Mouse (Mus musculus) kidney, postnatal 0 days (tissue): ENCODE data around the gene Vcam1. TPM values are rescaled to one million over a fixed set of nuclear protein-coding genes. Genes with fewer than 3 reads are reported as not detected.

ENCODE experiments used
- ATAC-seq: fragments of 200-750 bp; cut with Nextera tagmentation; replicated peaks from 2 replicates; pipeline ENCODE4 v1.8.0; 2017; ENCODE audit warnings: low read depth, moderate number of reproducible peaks, moderate TSS enrichment, moderate library complexity; ENCODE audit not compliant: low FRiP score
- DNase-seq: peaks from one replicate; pipeline ENCODE4 v3.0.0-alpha.2; 2016; ENCODE audit warnings: low spot score
- H3K27ac ChIP-seq: fragments of 300-500 bp; sonication (generic); 2 replicates; pipeline ENCODE4 v1.5.1; 2014; ENCODE audit warnings: mild to moderate bottlenecking
- H3K27me3 ChIP-seq: fragments of 300-500 bp; sonication (generic); 2 replicates; pipeline ENCODE4 v1.6.1; 2014; ENCODE audit warnings: low read length, mixed read lengths; ENCODE audit not compliant: insufficient read depth
- H3K36me3 ChIP-seq: fragments of 300-500 bp; sonication (generic); 2 replicates; pipeline ENCODE4 v1.6.1; 2014; ENCODE audit warnings: low read length, mixed read lengths; ENCODE audit not compliant: insufficient read depth
- H3K4me1 ChIP-seq: fragments of 300-500 bp; sonication (generic); replicated peaks from 2 replicates; pipeline ENCODE4 v1.6.1; 2014; ENCODE audit warnings: antibody characterized with exemption, low read length, mixed read lengths; ENCODE audit not compliant: insufficient read depth
- H3K4me2 ChIP-seq: fragments of 300-500 bp; sonication (generic); 2 replicates; pipeline ENCODE4 v1.6.1; 2014; ENCODE audit warnings: mild to moderate bottlenecking, low read length, moderate library complexity, mixed read lengths
- H3K4me3 ChIP-seq: fragments of 300-500 bp; sonication (generic); replicated peaks from 2 replicates; pipeline ENCODE4 v1.5.1; 2014; ENCODE audit warnings: low read depth, low read length
- H3K9ac ChIP-seq: fragments of 300-500 bp; sonication (generic); 2 replicates; pipeline ENCODE4 v1.6.1; 2014; ENCODE audit warnings: low read depth, low read length
- H3K9me3 ChIP-seq: fragments of 300-500 bp; sonication (generic); replicated peaks from 2 replicates; pipeline ENCODE4 v1.6.1; 2016; ENCODE audit warnings: low read length, inconsistent platforms, mixed read lengths
- CTCF ChIP-seq: IDR thresholded peaks from 2 replicates; pipeline ENCODE4 v1.5.1; 2016; ENCODE audit warnings: antibody characterized with exemption, low read depth, mild to moderate bottlenecking, moderate library complexity
- WGBS: fragments of 180-500 bp; shearing (Covaris S2); extraction: QIAGEN DNeasy Blood & Tissue Kit; methylation state at CpG from one replicate; pipeline ENCODE4 v1.1.7; 2014; 5-methylcytosine and 5-hydroxymethylcytosine counted together
- polyA plus RNA-seq: library from polyadenylated mRNA; unstranded; fragments of >200 nt; fragmentation: Nextera tagmentation; extraction: Ambion mirVana; gene quantifications from 2 replicates; pipeline ENCODE4 v1.2.1, GENCODE M21; 2015

Vcam1 gene
- polyA plus RNA-seq, 1 experiment from 2014 or later: 22.3 TPM

DNA sequence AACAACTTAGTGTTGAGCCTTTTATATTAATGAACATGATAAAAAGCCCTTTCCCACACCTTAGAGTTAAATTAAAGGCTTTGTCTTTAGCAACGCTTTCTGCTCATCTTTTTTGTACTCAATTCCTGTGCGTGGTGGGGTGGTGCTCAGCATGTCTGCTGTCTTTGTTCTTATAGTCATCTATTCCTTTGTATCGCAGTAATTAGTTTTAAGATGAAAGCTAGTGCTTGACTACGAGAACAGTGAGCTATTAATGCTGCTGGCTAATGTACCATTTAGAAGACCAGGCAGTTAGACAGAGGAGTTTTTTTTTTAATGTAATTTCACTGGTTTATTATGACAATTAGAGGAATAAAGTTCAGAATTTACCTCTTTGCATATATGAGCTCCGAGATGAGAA is 69.2 kb downstream of the Vcam1 start:
- Histone ChIP-seq H3K27me3 (no peaks in the 10 kb centered on the region), H3K4me3 (no peak overlapping the region), H3K36me3 (no peaks in the 10 kb centered on the region), H3K4me1 (no peaks in the 10 kb centered on the region), H3K4me2 (no peak overlapping the region), H3K27ac (no peak overlapping the region), H3K9me3 (no peaks in the 10 kb centered on the region), H3K9ac (no peak overlapping the region)
- 78% methylated on average over 5 of the region's 5 CpGs for WGBS
- no peak for TF ChIP-seq CTCF
- no peak for ATAC-seq
- no peak for DNase-seq

Other genes starting within 250 kb of the Vcam1 start
- 21.3 and 21.9 TPM in 2 replicates for gene Dph5, start 241.9 kb downstream of the Vcam1 start, polyA plus RNA-seq
- 23.2 and 29.0 TPM in 2 replicates for gene Slc30a7, start 122.3 kb downstream of the Vcam1 start, polyA plus RNA-seq
- gene Extl2, start 122.2 kb downstream of the Vcam1 start, polyA plus RNA-seq: 25.0 and 25.6 TPM in 2 replicates
- gene Gpr88, start 123.8 kb upstream of the Vcam1 start, polyA plus RNA-seq: 0.30 and 0.77 TPM in 2 replicates